Mouse (Mus musculus): ENCODE measurements around the gene Tifab.

DNA sequence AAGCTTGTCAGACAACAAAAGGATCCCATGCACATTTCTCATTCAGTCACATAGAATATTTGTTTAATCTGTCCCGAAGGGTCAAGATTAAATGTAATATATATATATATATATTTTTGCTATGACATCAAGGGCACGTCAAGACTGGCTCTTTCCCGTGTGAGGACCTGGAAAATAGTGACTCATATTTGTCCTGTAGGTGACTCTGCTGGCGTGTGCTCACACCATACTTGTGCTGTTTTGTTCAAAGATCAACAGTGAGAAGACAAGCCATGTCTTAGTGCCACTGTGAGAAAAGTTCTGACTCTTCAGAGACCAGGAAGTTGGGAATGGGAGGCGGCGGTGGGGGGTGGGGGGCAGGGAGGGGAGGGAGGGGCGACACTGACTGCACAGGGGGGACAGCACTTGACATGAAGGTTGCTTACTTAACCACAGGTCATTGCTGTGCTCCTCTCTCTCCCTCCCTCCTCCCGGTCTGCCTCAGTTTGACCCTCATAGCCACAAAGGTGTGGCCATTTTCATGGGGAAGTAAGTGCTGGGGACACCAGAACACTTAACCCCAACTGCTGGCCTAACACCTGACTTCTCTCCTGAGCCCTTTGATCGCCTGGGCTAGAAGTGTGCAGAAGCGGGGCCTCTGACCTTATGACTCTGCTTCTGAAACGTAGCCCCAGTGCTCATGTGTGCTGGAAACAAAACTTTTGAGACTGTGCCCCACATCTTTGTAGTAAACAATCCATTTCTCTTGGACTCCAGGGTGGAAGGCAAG, 36.1 kb downstream of the Tifab start:
- TF ChIP-seq POLR2AphosphoS2 (IDR thresholded peaks at IDR 0.05; ENCODE audit: low read depth, low read length) (no peak), CTCF (conservative IDR thresholded peaks at IDR 0.05 in 1 of 2, IDR thresholded peaks at IDR 0.05 in 1 of 2; ENCODE audit: low read depth in 2 of 2, low read length in 2 of 2) (no peak)

All from CH12.LX (cell line).